Mouse (Mus musculus) liver, embryonic 16.5 days (tissue): ENCODE results near the gene Gm10160. TPM values are rescaled to one million over a fixed set of nuclear protein-coding genes. Genes with fewer than 3 reads are reported as not detected.

ENCODE experiments used
- ATAC-seq: fragments of 200-750 bp; cut with Nextera tagmentation; 2 replicates; pipeline ENCODE4 v1.8.0; 2017; ENCODE audit warnings: low read depth, mild to moderate bottlenecking, moderate number of reproducible peaks, moderate library complexity
- H3K27ac ChIP-seq: fragments of 300-500 bp; sonication (generic); 2 replicates; pipeline ENCODE4 v1.5.1; 2014; ENCODE audit warnings: mild to moderate bottlenecking, low read length
- H3K27me3 ChIP-seq: fragments of 300-500 bp; sonication (generic); 2 replicates; pipeline ENCODE4 v1.6.1; 2014; ENCODE audit warnings: low read depth, low read length, mixed read lengths; ENCODE audit not compliant: control insufficient read depth, insufficient read depth
- H3K36me3 ChIP-seq: fragments of 300-500 bp; sonication (generic); 2 replicates; pipeline ENCODE4 v1.6.1; 2014; ENCODE audit warnings: mild to moderate bottlenecking; ENCODE audit not compliant: control insufficient read depth, insufficient read depth
- H3K4me1 ChIP-seq: fragments of 300-500 bp; sonication (generic); 2 replicates; pipeline ENCODE4 v1.6.1; 2014; ENCODE audit warnings: low read depth, low read length, mixed read lengths; ENCODE audit not compliant: control insufficient read depth
- H3K4me2 ChIP-seq: fragments of 300-500 bp; sonication (generic); 2 replicates; pipeline ENCODE4 v1.6.1; 2014; ENCODE audit warnings: low read depth, low read length, mixed read lengths
- H3K4me3 ChIP-seq: fragments of 300-500 bp; sonication (generic); 2 replicates; pipeline ENCODE4 v1.5.1; 2014; ENCODE audit warnings: low read depth, mild to moderate bottlenecking, low read length
- H3K9ac ChIP-seq: fragments of 300-500 bp; sonication (generic); 2 replicates; pipeline ENCODE4 v1.6.1; 2014; ENCODE audit warnings: low read depth, low read length
- H3K9me3 ChIP-seq: fragments of 300-500 bp; sonication (generic); replicated peaks from 2 replicates; pipeline ENCODE4 v1.6.1; 2016; ENCODE audit warnings: low read length; ENCODE audit not compliant: control insufficient read depth
- WGBS: fragments of 180-500 bp; shearing (Covaris S2); extraction: QIAGEN DNeasy Blood & Tissue Kit; methylation state at CpG from one replicate; pipeline ENCODE4 v1.1.7; 2014; ENCODE audit not compliant: insufficient replicate concordance; 5-methylcytosine and 5-hydroxymethylcytosine counted together
- polyA plus RNA-seq: library from polyadenylated mRNA; unstranded; fragments of >200 nt; fragmentation: Nextera tagmentation; extraction: Ambion mirVana; gene quantifications from 2 replicates; pipeline ENCODE4 v1.2.1, GENCODE M21; 2015

Gm10160 gene
- polyA plus RNA-seq, 1 experiment from 2014 or later, result not detected

- Histone ChIP-seq H3K9me3 (no peaks in the 10 kb centered on the region), H3K4me1 (no peaks in the 10 kb centered on the region; the same call in none of the 2 replicates), H3K27ac (no peak overlapping the region), H3K36me3 (no peaks in the 10 kb centered on the region), H3K4me2 (peak overlapping the region; percentile 4; the same call in 1 of the 2 replicates), H3K4me3 (0 out of 2 replicates have a peak overlapping the region, but pooled peaks have one; percentile 10), H3K27me3 (peaks cover 67% of the 10 kb centered on the region), H3K9ac (no peak overlapping the region)
- no peak for ATAC-seq
- 42% methylated on average over 4 of the region's 4 CpGs for WGBS
These were observed 6.3 kb upstream of the Gm10160 start for GRCm38 (mm10) chr7:81861921-81862320.

DNA sequence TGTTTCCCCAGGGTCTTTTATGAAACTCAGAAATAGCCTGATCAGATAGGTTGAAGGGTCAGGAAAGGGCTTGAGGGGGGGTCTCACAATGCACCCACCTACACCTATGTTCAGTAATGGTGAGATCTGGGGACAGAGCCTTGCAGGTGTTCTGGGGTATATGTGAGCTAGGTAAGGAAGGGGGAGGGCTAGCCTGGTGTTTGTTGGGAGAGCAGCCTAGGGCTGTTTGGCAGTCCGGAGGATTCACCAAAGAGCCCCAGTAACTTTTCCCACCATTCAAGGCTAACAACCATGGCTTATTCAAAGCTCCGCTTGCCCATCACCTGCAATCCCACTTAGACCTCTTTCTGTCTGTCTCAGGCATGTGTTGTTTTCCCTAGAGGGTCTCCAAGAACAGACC, 5.9 kb upstream of the Gm10160 start:
- 57% methylated on average over 2 of the region's 2 CpGs for WGBS
- H3K27ac ChIP-seq, result no peak overlapping the region
- ATAC-seq, result no peak
- no peak overlapping the region for H3K9ac ChIP-seq
- H3K36me3 ChIP-seq, result no peaks in the 10 kb centered on the region
- peak overlapping the region; percentile 4; the same call in 1 of the 2 replicates for H3K4me2 ChIP-seq
- peak overlapping the region; percentile 54; the same call in 1 of the 2 replicates for H3K4me3 ChIP-seq
- no peaks in the 10 kb centered on the region for H3K9me3 ChIP-seq
- H3K4me1 ChIP-seq, result no peaks in the 10 kb centered on the region; the same call in none of the 2 replicates
- H3K27me3 ChIP-seq, result peaks cover 67% of the 10 kb centered on the region

DNA sequence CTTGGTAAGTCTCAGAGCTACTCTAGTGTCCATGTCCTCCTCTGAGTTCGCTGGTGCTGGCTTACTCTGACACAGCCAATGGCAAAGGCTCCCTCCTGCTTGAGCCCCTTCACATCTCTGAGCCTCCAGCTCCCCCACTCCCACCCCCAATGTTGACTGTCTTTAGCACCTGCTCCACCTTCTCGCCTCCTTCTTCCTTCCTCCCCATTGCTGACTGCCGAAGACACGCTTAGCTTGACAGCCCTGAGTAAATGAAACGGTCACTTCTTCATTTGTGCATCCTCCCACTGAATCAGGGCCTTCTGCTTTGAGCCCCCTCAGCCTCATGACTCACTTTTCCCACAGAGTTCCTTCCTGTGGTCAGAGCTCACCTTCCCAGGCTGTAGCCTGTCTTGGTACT, 5.4 kb upstream of the Gm10160 start:
- Histone ChIP-seq H3K27ac (0 out of 2 replicates have a peak overlapping the region, but pooled peaks have one; percentile 35), H3K36me3 (no peaks in the 10 kb centered on the region), H3K4me2 (peak overlapping the region; percentile 36), H3K9ac (no peak overlapping the region), H3K27me3 (peaks cover 68% of the 10 kb centered on the region), H3K4me3 (peak overlapping the region; percentile 54; the same call in 1 of the 2 replicates), H3K9me3 (no peaks in the 10 kb centered on the region), H3K4me1 (no peaks in the 10 kb centered on the region; the same call in none of the 2 replicates)
- no peak for ATAC-seq
- WGBS, result 29% methylated on average over 5 of the region's 5 CpGs

DNA sequence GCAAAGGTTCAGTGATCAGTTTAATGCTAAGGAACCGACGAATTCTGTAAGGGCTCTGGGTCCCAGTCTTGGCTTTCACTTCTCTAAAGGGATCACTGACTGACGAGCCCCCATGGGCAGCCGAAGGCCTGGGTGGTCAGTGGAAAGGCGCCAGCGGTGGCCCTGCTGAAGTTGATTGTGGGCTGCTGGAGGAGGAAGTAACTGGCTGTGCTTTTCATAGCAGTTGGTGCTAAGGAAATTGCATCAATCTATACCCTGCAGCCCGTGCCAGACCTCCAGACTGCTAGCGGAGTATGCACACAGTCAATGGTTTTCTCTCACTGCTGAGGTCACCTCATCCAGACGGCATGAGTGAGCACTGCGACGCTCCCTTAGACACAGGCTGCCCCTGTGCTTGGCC, 4.5 kb upstream of the Gm10160 start:
- H3K27me3 ChIP-seq, result peaks cover 64% of the 10 kb centered on the region
- peak; percentile 40 for ATAC-seq
- 13% methylated on average over 11 of the region's 11 CpGs for WGBS
- H3K4me2 ChIP-seq, result peak overlapping the region; percentile 49
- no peaks in the 10 kb centered on the region for H3K9me3 ChIP-seq
- H3K4me1 ChIP-seq, result no peaks in the 10 kb centered on the region; the same call in none of the 2 replicates
- H3K9ac ChIP-seq, result no peak overlapping the region
- H3K36me3 ChIP-seq, result no peaks in the 10 kb centered on the region
- H3K27ac ChIP-seq, result peak overlapping the region; percentile 13
- H3K4me3 ChIP-seq, result peak overlapping the region; percentile 54

GRCm38 (mm10) chr7:81858968-81859721, 3.6 kb upstream of the Gm10160 start, which contains the start of gene Tm6sf1:
Gene Tm6sf1, plus strand, starts transcription at chr7:81859001.
- no peaks in the 10 kb centered on the region for H3K9me3 ChIP-seq
- peak within 1 kb of the TSS; percentile 54 for H3K4me3 ChIP-seq
- H3K36me3 ChIP-seq, result no peaks in the 10 kb centered on the region
- ATAC-seq, result no peak; the same call in 1 of the 2 replicates
- H3K27ac ChIP-seq, result peak within 1 kb of the TSS; percentile 8
- peak within 1 kb of the TSS; percentile 42; the same call in 1 of the 2 replicates for H3K9ac ChIP-seq
- peak within 1 kb of the TSS; percentile 49 for H3K4me2 ChIP-seq
- WGBS, result under 1% methylated on average over 64 of the region's 64 CpGs
- H3K4me1 ChIP-seq, result no peaks in the 10 kb centered on the region; the same call in none of the 2 replicates
- H3K27me3 ChIP-seq, result peaks cover 60% of the 10 kb centered on the region

- no peaks in the 10 kb centered on the region for H3K36me3 ChIP-seq
- WGBS, result 13% methylated on average over 9 of the region's 9 CpGs
- no peaks in the 10 kb centered on the region; the same call in 1 of the 2 replicates for H3K4me1 ChIP-seq
- no peak overlapping the region for H3K4me3 ChIP-seq
- H3K9me3 ChIP-seq, result no peaks in the 10 kb centered on the region
- no peak for ATAC-seq
- H3K4me2 ChIP-seq, result no peak overlapping the region
- H3K27me3 ChIP-seq, result peaks cover 60% of the 10 kb centered on the region
- no peak overlapping the region for H3K27ac ChIP-seq
- no peak overlapping the region for H3K9ac ChIP-seq
These were observed 2.6 kb upstream of the Gm10160 start for GRCm38 (mm10) chr7:81858236-81858635.

- no peaks in the 10 kb centered on the region; the same call in 1 of the 2 replicates for H3K4me1 ChIP-seq
- H3K27ac ChIP-seq, result no peak overlapping the region
- no peak overlapping the region for H3K4me3 ChIP-seq
- H3K4me2 ChIP-seq, result no peak overlapping the region
- no peaks in the 10 kb centered on the region for H3K36me3 ChIP-seq
- no peaks in the 10 kb centered on the region for H3K9me3 ChIP-seq
- 48% methylated on average over 4 of the region's 4 CpGs for WGBS
- no peak overlapping the region for H3K9ac ChIP-seq
- ATAC-seq, result no peak
- H3K27me3 ChIP-seq, result peaks cover 47% of the 10 kb centered on the region
These were observed 627 bp upstream of the Gm10160 start for GRCm38 (mm10) chr7:81856221-81856620.

- no peak overlapping the region for H3K4me3 ChIP-seq
- no peaks in the 10 kb centered on the region for H3K36me3 ChIP-seq
- H3K4me1 ChIP-seq, result no peaks in the 10 kb centered on the region; the same call in 1 of the 2 replicates
- 22% methylated on average over 8 of the region's 8 CpGs for WGBS
- H3K27ac ChIP-seq, result no peak overlapping the region
- H3K27me3 ChIP-seq, result peaks cover 34% of the 10 kb centered on the region
- ATAC-seq, result 0 out of 2 replicates have a peak, but pooled peaks have one; percentile 27
- H3K4me2 ChIP-seq, result peak overlapping the region; percentile 12; the same call in 1 of the 2 replicates
- H3K9ac ChIP-seq, result no peak overlapping the region
- no peaks in the 10 kb centered on the region for H3K9me3 ChIP-seq
These were observed 856 bp downstream of the Gm10160 start for GRCm38 (mm10) chr7:81854568-81855307.
